Mouse (Mus musculus) erythroblast, embryonic 14.5 days (primary cell): ENCODE data around the gene Sclt1.

Source experiments
- GATA1 ChIP-seq: IDR thresholded peaks from 2 replicates; pipeline ENCODE4 v1.6.1; 2012; ENCODE audit warnings: low read length, inconsistent platforms, mixed read lengths
- TAL1 ChIP-seq: IDR thresholded peaks from 3 replicates; pipeline ENCODE4 v1.6.1; 2012; ENCODE audit warnings: low read length, inconsistent platforms, mixed read lengths

- no peak for TF ChIP-seq TAL1
- no peak for TF ChIP-seq GATA1
Observed at GRCm38 (mm10) chr3:41595010-41595409, 147.3 kb downstream of the Sclt1 start.
